Mouse (Mus musculus) cerebellum, postnatal 25 days (tissue): ENCODE measurements around the gene Cyb561d1.

Experiments
- DNase-seq, 2 experiments: peaks; one replicate each; pipeline ENCODE4 v3.0.0; 2021; ENCODE audit warnings: mixed read lengths in 2 of 2

The Cyb561d1 gene

DNA sequence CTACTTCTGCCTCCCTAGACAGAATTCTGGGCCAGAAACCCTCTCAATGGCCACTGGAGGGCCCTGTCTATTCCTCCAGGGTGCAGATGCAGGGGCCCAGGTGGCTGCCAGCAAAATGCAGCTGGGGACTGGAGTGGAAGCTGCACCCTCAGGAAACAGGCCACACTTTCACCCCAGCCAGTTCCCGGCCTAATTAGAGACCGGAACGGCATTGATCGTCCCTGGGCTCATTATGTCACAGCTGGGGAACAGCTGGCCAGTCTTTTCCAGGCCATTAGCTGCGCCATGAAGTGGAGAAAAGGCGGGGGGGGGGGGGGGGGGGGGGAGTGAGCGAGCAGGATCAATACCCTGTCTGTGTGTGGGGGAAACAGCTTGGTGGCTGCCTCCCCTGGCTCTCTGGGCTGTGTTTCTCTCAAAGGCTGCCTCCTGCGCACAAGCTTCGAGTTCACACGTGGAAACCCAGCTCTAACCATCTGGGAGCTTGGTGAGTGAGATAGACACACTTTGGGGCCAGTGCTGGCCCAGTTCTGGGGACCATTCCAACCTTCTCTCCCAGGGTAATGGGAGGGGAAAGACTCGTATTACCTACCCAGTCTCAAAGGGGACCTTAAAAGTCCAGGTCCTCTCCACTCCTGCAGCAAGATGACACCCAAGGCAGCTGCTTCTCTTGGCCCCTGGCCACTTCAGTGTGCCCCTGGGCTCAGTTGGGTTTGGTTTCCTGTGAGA is 34.4 kb downstream of the Cyb561d1 start:
- no peak for DNase-seq

DNA sequence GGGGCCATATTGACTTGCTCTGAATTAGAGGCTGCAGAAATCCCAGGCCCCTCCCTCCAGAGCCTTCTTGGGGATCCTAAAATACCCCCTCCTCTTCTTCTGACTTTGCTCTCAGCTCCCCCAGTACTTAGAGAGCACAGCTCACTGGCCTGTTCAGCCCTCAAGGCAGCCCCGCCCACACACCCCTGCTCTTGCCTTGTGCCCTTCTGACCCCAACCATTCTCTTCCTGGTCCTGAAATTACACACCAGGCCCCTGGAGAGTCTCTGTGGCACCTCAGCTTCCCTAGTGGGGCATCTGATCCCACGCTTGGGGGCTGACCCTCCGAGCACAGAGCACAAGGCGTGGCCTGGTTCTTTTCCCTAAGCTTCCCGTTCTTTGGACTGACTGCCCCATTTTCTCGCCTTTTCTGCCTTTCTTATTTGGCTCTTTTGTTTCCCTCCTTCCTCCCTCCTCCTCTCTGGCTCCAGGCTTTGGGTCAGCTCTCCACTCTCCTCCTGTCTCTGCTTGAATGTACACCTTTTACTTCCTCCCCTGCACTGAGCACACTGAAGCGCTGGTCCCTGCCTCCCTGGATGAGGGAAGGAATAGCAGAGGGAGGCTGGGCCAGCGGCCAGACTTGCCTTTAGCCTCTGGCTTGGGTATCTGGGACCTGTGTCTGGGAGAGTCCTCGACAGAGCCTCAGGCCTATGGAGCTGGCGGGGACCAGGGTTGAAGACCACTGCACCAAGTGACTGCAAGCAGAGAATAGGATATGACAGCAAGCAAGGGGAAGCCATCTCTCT is 35.3 kb downstream of the Cyb561d1 start:
- peak in 1 of 2 experiments; percentile 32 for DNase-seq

DNA sequence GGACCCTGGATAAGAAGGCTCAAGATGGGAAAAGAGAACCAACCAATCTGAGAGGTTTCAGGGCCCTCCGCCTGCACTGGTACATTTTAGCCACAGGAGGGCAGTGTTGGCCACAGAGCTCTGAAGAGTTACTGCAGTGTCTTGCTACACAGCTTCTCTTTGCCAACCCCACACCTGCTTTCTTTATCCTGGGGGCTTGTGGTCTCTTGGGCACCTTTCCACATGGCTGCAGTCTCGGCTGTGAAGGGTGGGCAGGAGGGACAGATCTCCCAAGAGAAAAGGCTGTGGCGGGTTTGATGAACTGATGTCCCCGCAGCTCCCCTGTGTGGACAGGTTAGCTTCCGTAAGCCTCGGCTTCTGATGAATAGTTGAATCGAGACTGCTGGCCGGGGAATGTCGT is 36.2 kb downstream of the Cyb561d1 start:
- peak; percentile 89 to 91 for DNase-seq

DNA sequence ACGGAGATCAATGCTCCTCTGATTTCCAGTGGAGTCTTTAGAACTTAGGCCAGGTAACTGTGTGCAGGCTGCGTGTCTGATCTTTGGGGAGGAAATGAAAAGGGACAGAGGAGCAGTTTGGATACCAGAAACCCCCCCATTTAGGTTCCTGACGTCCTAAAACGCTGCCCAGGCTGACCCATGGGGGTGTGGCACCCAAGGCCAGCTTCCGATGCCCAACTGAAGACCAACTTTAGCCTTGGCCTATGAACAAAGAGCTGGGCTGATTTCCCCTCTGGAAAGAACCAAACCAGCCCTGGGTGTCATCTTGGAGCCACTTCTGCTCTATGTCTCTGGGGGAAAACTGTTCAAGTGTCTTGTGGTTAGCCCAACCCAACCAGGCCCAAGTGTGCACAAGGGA is 36.9 kb downstream of the Cyb561d1 start:
- DNase-seq, result no peak

DNA sequence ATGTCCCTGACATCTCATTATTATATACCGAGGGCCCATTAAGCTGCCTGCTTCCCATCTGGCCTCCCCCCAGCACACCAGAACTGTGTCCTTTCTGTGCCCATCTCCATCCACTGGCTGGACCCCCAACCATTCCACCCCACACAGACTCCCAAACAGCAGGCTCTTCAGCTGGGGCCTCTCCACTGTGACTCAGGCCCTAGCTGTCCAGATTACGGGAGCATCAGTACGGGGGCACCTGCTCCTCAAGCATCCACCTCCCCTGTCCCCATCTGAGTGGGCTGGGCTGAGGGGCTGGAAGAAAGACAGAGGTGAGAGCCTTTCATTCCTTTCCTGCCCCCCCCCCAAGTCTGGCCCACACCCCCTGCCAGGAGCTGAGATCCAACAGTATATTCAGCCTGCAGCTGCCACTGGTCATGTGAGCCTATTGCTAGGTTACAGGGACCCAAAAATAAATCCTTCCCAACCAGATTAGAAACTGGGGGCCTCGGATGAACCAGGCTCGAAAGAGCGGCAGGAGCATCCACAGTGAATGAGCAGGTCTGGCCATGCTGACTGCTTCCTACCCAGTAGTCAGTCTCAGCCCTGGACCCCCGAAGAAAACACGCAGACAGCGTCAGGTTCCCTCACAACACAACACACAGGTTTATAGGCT is 42.5 kb downstream of the Cyb561d1 start:
- DNase-seq, result no peak

DNA sequence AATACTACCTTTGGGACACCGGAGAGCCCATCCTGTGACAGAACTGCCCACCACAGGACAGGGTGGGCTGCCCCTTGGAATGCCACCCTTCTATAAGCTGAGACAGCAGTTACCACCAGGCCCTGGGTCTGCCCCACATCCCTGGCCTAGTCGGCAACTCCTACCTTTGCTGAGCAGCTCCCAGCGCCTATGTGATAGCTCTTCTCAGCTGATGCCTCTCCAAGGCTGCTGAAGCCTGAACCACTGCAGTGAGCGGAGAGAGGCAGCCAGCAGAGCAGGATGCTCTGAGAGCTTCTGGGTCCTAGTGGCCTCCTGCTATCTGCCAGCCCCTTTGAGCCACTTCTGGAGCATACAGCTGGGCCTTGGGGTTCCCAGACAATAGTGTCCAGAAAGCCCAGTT is 46.4 kb downstream of the Cyb561d1 start, which contains the start of gene Gpr61:
Gpr61 (minus strand) TSS at position 227 of the 400 bp plus-strand sequence.
- peak; percentile 38 to 63 for DNase-seq

DNA sequence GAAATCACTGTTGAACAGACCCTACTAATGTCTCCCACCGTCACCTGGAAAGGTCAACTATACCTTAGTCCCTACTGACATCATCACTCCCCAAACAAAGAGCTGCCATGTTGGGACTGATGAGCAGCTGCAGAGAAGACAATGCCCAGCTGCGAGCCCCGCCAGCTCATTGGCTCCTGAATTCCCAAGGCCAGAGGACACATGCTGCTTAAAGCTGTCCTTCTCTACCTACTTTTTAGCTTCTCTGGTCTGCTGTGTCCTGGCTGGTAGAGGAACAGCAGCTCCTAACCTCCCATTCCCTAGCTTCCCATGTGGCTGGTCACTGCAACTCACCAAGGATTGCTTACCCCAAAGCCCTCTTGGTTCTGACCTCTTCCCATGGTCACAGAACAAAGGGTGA is 48.7 kb downstream of the Cyb561d1 start:
- DNase-seq, result no peak

DNA sequence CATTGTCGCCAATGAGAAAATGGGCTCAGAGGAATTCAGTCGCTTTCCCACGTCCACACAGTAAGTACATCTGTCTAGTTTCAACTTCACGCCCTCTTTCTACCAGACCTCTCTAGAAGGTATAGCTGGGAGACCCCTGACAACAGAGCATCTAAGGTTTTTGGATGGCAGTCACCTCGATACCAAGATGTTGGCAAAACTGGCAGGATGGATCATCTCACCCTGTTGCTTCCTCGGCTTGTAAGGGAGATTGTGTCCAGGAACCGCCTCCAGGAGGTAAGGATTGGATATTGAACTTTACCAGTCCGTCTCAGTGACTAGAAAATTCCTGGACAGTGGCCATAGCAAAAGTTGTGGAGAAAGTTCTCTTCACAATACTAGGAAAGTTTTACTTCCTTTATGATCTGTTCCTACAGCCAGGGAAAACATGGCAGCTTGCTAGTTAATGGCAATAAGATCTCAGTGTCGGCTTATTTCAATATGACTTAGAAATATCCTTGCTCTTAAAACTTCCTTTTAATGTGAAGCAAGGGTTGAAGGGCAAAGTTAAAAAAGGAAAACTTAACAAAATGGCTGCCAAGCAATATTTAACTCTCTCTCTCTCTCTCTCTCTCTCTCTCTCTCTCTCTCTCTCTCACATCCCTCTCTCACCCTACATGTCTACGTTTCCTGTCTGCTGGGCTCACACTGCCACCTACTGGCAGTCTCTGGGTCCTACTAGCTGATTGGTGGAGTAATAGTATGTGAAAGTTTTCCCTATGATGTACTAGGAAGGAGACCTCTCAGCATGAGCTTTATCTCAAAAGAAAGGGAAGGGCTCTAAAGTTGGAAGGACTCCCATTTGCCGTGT is 53.4 kb downstream of the Cyb561d1 start:
- DNase-seq, result peak; percentile 86 to 93

DNA sequence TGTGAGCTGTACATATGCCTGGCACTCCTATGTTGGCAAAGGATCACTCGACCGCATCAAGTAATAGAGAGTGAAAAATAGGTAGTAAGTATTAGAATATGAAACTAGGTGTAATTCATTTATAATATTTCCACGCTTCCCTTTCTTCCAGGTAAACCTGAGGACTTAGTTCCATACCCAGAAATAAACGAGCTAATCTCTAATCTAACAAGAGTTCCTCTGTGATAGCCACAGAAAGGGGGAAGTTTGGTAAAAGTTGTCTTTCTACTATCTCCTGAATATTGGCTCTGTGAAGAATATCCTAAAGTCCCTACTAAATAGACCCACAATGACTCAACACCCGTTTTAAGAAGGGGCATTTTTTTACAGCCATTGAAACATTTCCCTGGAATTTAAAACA is 54.3 kb downstream of the Cyb561d1 start:
- DNase-seq, result no peak
